Mouse (Mus musculus) bone marrow macrophage, adult 2 months (primary cell): ENCODE data around the gene Dnajc13. TPM values are rescaled to one million over a fixed set of nuclear protein-coding genes. Genes with fewer than 3 reads are reported as not detected.

Experiments
- H3K27ac ChIP-seq: 2 replicates; pipeline ENCODE4 v1.5.1; 2012; ENCODE audit warnings: low read depth, low read length; ENCODE audit not compliant: insufficient read depth
- H3K4me1 ChIP-seq: 2 replicates; pipeline ENCODE4 v1.6.1; 2012; ENCODE audit warnings: low read length; ENCODE audit not compliant: control insufficient read depth, insufficient read depth
- H3K4me3 ChIP-seq: 2 replicates; pipeline ENCODE4 v1.5.1; 2012; ENCODE audit warnings: mild to moderate bottlenecking, low read length, moderate library complexity; ENCODE audit not compliant: insufficient read depth
- CTCF ChIP-seq: IDR thresholded peaks from 2 replicates; pipeline ENCODE4 v1.5.1; 2012; ENCODE audit warnings: low read depth, mild to moderate bottlenecking, low read length, moderate library complexity
- POLR2A ChIP-seq: IDR thresholded peaks from 2 replicates; pipeline ENCODE4 v1.6.1; 2012; ENCODE audit warnings: mild to moderate bottlenecking, low read depth, low read length, borderline replicate concordance
- polyA plus RNA-seq: library from polyadenylated mRNA; stranded (reverse); fragments of >200 nt; gene quantifications from 2 replicates; pipeline ENCODE4 v1.2.4, GENCODE M21; 2012; ENCODE audit not compliant: missing spikeins, insufficient read depth, insufficient read length

Dnajc13 gene
- polyA plus RNA-seq, 1 experiment = 65.0 TPM

DNA sequence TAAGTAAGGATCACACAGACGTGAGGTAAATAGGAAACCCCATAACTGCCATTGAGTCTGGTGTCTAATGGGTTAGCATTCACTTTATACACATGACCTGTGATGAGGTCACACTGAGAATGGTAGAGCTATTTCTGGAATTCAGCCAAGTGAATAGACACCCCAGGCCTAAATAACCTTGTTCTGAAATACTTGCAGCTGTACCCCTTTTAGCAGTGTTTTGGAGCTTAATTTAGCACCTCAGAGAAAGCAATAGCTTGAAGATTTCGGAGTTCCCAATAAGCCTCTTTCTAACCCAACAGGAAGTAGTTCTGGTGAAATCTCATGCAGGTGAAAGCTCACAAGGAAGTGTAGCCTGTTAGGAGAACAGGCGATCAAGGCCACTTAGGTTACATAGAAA lies 135.9 kb downstream of the Dnajc13 start, which contains the start of gene Ackr4:
TSS of gene Ackr4 (minus strand) at position 101 of the 400 bp plus-strand sequence.
- no peaks in the 10 kb centered on the region for H3K4me1 ChIP-seq
- no peak within 1 kb of the TSS for H3K27ac ChIP-seq
- TF ChIP-seq CTCF = no peak
- no peak for TF ChIP-seq POLR2A
- H3K4me3 ChIP-seq = no peak within 1 kb of the TSS

DNA sequence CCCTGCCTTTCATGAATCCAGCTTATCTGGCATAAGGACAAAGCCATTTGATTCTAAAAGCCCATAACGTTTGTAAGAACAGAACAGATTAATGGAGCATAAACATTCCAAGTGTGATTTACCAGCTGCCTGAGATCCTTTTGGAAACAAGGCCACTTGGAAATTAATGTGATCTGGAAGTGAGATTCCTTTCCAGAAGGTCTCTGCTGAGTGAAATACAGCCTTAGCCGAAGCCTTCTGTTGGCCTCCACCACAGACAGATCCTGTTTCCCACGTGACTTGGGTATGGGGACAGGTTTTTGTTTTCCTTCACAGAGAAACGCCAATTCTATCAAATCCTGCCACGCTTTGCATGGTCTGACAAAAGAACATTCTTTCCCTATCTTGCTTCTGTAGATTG lies 139.1 kb downstream of the Dnajc13 start:
- H3K4me3 ChIP-seq = no peak overlapping the region
- no peaks in the 10 kb centered on the region for H3K4me1 ChIP-seq
- TF ChIP-seq CTCF (no peak), POLR2A (no peak)
- H3K27ac ChIP-seq = no peak overlapping the region

- no peak overlapping the region for H3K4me3 ChIP-seq
- no peak overlapping the region for H3K27ac ChIP-seq
- no peaks in the 10 kb centered on the region for H3K4me1 ChIP-seq
- TF ChIP-seq CTCF = no peak
- no peak for TF ChIP-seq POLR2A
Measured at GRCm38 (mm10) chr9:104123101-104123500, 139.6 kb downstream of the Dnajc13 start.

- no peaks in the 10 kb centered on the region for H3K4me1 ChIP-seq
- no peak for TF ChIP-seq CTCF
- TF ChIP-seq POLR2A = no peak
- no peak overlapping the region for H3K27ac ChIP-seq
- H3K4me3 ChIP-seq = no peak overlapping the region
Measured at GRCm38 (mm10) chr9:104109151-104109550, 153.6 kb downstream of the Dnajc13 start.

- TF ChIP-seq CTCF (no peak), POLR2A (no peak)
- Histone ChIP-seq H3K27ac (no peak overlapping the region), H3K4me1 (no peaks in the 10 kb centered on the region), H3K4me3 (no peak overlapping the region)
Measured at GRCm38 (mm10) chr9:104108571-104109143, 154.1 kb downstream of the Dnajc13 start.

GRCm38 (mm10) chr9:104107482-104107881 lies 155.2 kb downstream of the Dnajc13 start:
- H3K4me3 ChIP-seq = no peak overlapping the region
- H3K27ac ChIP-seq = no peak overlapping the region
- TF ChIP-seq POLR2A (no peak), CTCF (no peak)
- no peaks in the 10 kb centered on the region for H3K4me1 ChIP-seq

DNA sequence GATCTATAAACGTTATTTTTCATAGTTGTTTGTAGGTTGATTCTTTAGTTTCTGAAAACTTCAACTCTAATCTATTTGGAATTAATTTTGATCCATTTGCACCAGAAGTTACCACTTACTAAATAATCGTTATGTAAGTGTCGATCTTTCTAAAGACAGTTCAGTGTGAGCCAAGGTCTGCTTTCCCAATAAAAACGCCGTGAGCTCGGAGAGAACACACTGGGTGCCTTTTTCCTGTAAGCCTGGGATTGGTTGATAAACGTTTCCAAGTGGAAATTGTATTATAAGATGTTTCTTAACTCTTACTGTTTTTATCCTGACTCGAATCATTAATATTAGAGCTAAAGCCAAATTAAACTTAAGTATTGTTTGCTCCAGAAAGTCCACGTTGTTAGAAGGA lies 155.8 kb downstream of the Dnajc13 start:
- Histone ChIP-seq H3K4me3 (no peak overlapping the region), H3K27ac (no peak overlapping the region)
- TF ChIP-seq POLR2A (no peak), CTCF (no peak)

GRCm38 (mm10) chr9:104104986-104105385 lies 157.7 kb downstream of the Dnajc13 start:
- Histone ChIP-seq H3K4me3 (no peak overlapping the region), H3K4me1 (no peaks in the 10 kb centered on the region), H3K27ac (no peak overlapping the region)
- TF ChIP-seq POLR2A (no peak), CTCF (no peak)

More for the DNA sequence above, 155.8 kb downstream of the Dnajc13 start:
- no peaks in the 10 kb centered on the region for H3K4me1 ChIP-seq

DNA sequence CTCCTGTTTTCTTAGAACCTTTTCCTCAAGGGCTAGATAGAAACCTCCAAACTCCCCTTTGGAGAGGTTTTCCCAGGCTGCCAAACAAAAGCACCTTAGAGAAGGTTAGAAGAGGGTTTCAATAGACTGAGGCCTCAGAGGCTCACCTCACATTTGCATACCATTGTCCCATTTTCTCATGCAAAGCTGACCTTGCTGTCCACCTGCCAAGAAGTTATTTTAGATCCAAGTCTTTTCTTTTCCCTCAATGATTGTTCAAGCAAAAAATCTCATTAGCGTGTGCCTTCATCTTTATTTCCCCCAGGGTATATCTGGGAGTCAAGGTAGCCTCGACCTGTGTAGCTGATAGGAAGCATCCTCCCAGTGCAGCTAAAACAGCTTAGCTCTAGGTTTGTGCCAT lies 159.8 kb downstream of the Dnajc13 start:
- H3K4me3 ChIP-seq = no peak overlapping the region
- H3K4me1 ChIP-seq = peaks cover 4% of the 10 kb centered on the region
- H3K27ac ChIP-seq = no peak overlapping the region
- no peak for TF ChIP-seq POLR2A
- TF ChIP-seq CTCF = no peak

DNA sequence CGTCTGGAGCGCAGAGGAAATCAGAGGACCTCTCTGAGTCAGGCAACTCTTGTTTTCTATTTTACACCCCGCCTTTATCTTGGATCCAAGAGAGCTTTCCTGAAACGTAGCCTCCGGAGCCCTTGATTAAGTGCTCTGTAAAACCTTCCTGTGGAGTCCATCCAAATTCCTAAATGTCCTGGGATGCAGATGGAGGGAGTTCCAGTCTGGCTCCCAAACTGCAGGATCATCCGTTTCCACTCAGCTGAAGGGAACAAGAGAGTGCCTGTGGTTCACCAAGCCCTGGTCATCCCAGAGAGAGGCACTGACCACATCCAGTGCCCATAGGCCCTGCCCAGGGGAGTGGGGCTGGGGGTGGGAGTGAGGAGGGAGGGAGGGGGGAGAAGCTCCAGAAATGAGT lies 160.4 kb downstream of the Dnajc13 start:
- peaks cover 4% of the 10 kb centered on the region for H3K4me1 ChIP-seq
- TF ChIP-seq POLR2A = no peak
- no peak for TF ChIP-seq CTCF
- no peak overlapping the region for H3K4me3 ChIP-seq
- no peak overlapping the region for H3K27ac ChIP-seq
